Mouse (Mus musculus) midbrain, embryonic 15.5 days (tissue): ENCODE results near the gene Vil1. TPM values are rescaled to one million over a fixed set of nuclear protein-coding genes. Genes with fewer than 3 reads are reported as not detected.

Source experiments
- ATAC-seq: fragments of 200-750 bp; cut with Nextera tagmentation; replicated peaks from 2 replicates; pipeline ENCODE4 v1.8.0; 2017; ENCODE audit warnings: moderate TSS enrichment
- H3K27ac ChIP-seq: fragments of 300-500 bp; sonication (generic); 2 replicates; pipeline ENCODE4 v1.5.1; 2015; ENCODE audit warnings: mild to moderate bottlenecking, inconsistent platforms
- H3K27me3 ChIP-seq: fragments of 300-500 bp; sonication (generic); replicated peaks from 2 replicates; pipeline ENCODE4 v1.6.1; 2015; ENCODE audit warnings: inconsistent platforms
- H3K36me3 ChIP-seq: fragments of 300-500 bp; sonication (generic); replicated peaks from 2 replicates; pipeline ENCODE4 v1.6.1; 2015; ENCODE audit warnings: inconsistent platforms
- H3K4me1 ChIP-seq: fragments of 300-500 bp; sonication (generic); 2 replicates; pipeline ENCODE4 v1.6.1; 2015; ENCODE audit warnings: inconsistent platforms
- H3K4me2 ChIP-seq: fragments of 300-500 bp; sonication (generic); 2 replicates; pipeline ENCODE4 v1.6.1; 2015; ENCODE audit warnings: inconsistent platforms, mild to moderate bottlenecking, moderate library complexity
- H3K4me3 ChIP-seq: fragments of 300-500 bp; sonication (generic); 2 replicates; pipeline ENCODE4 v1.5.1; 2015; ENCODE audit warnings: mild to moderate bottlenecking, inconsistent platforms
- H3K9ac ChIP-seq: fragments of 300-500 bp; sonication (generic); 2 replicates; pipeline ENCODE4 v1.6.1; 2015; ENCODE audit warnings: mild to moderate bottlenecking, inconsistent platforms
- H3K9me3 ChIP-seq: fragments of 300-500 bp; sonication (generic); 2 replicates; pipeline ENCODE4 v1.6.1; 2016; ENCODE audit warnings: inconsistent platforms
- WGBS: fragments of 180-500 bp; shearing (Covaris S2); methylation state at CpG from one replicate; pipeline ENCODE4 v1.1.7; 2015; ENCODE audit warnings: mixed read lengths; 5-methylcytosine and 5-hydroxymethylcytosine counted together
- polyA plus RNA-seq: library from polyadenylated mRNA; unstranded; fragments of >200 nt; fragmentation: Nextera tagmentation; extraction: Ambion mirVana; gene quantifications from 2 replicates; pipeline ENCODE4 v1.2.1, GENCODE M21; 2015

Gene Vil1
- polyA plus RNA-seq, 1 experiment from 2014 or later = 0.22 TPM

DNA sequence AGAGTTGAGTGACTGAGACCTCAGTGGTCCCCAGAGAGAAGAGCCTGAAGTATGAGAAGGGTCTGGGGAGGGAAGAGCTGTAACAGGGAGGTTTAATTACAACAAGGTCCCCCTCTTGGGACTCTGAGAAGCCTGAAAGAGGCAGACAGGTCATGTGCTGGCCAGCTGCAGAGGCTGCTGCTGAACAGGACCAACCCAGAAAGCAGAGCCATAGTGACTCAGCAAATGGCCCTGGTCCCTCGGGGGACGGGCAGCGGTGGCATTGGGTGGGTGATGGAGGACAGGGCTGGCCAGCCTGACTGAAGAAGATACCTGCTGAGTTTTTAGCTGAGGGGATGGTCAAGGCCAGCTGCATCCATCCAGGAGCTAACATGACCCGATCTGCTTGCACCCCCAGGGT, 32.8 kb upstream of the Vil1 start:
- whole genome bisulfite sequencing = 81% methylated on average over 4 of the region's 4 CpGs
- no peak overlapping the region for H3K4me3 ChIP-seq
- no peak overlapping the region for H3K27ac ChIP-seq
- H3K27me3 ChIP-seq = no peaks in the 10 kb centered on the region
- H3K4me1 ChIP-seq = no peaks in the 10 kb centered on the region
- no peaks in the 10 kb centered on the region for H3K36me3 ChIP-seq
- H3K9me3 ChIP-seq = no peaks in the 10 kb centered on the region
- ATAC-seq = no peak
- H3K4me2 ChIP-seq = no peak overlapping the region
- no peak overlapping the region for H3K9ac ChIP-seq

- Histone ChIP-seq H3K27ac (no peak overlapping the region), H3K36me3 (no peaks in the 10 kb centered on the region), H3K4me1 (no peaks in the 10 kb centered on the region), H3K4me3 (no peak overlapping the region), H3K4me2 (no peak overlapping the region), H3K9me3 (no peaks in the 10 kb centered on the region), H3K9ac (no peak overlapping the region), H3K27me3 (no peaks in the 10 kb centered on the region)
- WGBS = 88% methylated on average over 7 of the region's 7 CpGs
- ATAC-seq = no peak
These were observed 30.1 kb upstream of the Vil1 start for GRCm38 (mm10) chr1:74379058-74379504.

GRCm38 (mm10) chr1:74380484-74380883, 28.7 kb upstream of the Vil1 start:
- no peaks in the 10 kb centered on the region for H3K27me3 ChIP-seq
- WGBS = 86% methylated on average over 5 of the region's 5 CpGs

GRCm38 (mm10) chr1:74381588-74382021, 27.6 kb upstream of the Vil1 start:
- no peak for ATAC-seq
- Histone ChIP-seq H3K9ac (no peak overlapping the region), H3K36me3 (no peaks in the 10 kb centered on the region), H3K4me2 (no peak overlapping the region), H3K4me1 (peaks cover 3% of the 10 kb centered on the region), H3K9me3 (no peaks in the 10 kb centered on the region), H3K27me3 (no peaks in the 10 kb centered on the region), H3K4me3 (no peak overlapping the region), H3K27ac (no peak overlapping the region)
- WGBS = 89% methylated on average over 10 of the region's 10 CpGs

More at GRCm38 (mm10) chr1:74380484-74380883, 28.7 kb upstream of the Vil1 start:
- Histone ChIP-seq H3K4me2 (no peak overlapping the region), H3K36me3 (no peaks in the 10 kb centered on the region), H3K9ac (no peak overlapping the region), H3K4me3 (no peak overlapping the region), H3K4me1 (no peaks in the 10 kb centered on the region), H3K27ac (no peak overlapping the region), H3K9me3 (no peaks in the 10 kb centered on the region)
- no peak for ATAC-seq

DNA sequence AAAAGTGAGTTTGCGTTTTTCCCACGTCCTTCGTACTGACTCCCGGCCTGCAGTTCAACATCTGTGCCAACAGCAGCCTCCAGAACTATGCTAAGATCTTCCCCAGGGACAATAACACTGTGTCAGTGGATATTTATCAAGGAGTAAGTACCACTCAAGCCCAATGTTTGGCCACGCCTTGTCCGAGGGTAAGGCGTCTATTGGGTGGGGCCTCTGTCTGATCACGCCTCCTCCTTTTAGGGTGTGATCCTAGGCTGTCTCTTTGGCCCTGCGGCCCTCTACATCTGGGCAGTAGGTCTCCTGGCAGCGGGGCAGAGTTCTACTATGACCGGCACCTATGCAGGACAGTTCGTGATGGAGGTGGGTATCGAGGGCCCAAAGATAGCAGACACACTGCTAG, 25.8 kb upstream of the Vil1 start:
- no peak overlapping the region for H3K4me2 ChIP-seq
- peaks cover 7% of the 10 kb centered on the region for H3K4me1 ChIP-seq
- H3K4me3 ChIP-seq = no peak overlapping the region
- H3K9me3 ChIP-seq = no peaks in the 10 kb centered on the region
- ATAC-seq = no peak
- no peaks in the 10 kb centered on the region for H3K36me3 ChIP-seq
- WGBS = 91% methylated on average over 13 of the region's 13 CpGs
- peaks cover under 1% of the 10 kb centered on the region; the same call in 1 of the 2 replicates for H3K27me3 ChIP-seq
- H3K27ac ChIP-seq = no peak overlapping the region
- H3K9ac ChIP-seq = no peak overlapping the region

DNA sequence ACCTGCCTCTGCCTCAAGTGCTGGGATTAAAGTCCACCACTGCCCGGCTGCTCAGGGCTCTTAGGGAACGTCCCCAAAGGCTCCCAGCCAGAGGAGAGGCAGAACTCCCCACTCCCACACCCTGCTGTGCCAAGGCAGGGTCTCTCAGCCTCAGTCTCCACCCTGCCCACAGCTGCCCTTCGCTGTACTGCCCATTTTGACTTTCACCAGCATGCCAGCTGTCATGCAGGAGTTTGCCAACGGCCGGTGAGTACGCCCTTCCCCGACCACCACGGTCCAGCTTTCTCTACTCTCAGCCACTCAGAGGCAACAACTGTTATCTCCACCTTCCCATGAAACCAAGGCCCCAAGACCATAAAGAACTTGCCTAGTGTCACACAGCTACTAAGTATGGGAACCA, 24.7 kb upstream of the Vil1 start:
- Histone ChIP-seq H3K9ac (no peak overlapping the region), H3K4me3 (no peak overlapping the region), H3K4me1 (peaks cover 7% of the 10 kb centered on the region), H3K27ac (no peak overlapping the region), H3K36me3 (no peaks in the 10 kb centered on the region), H3K9me3 (no peaks in the 10 kb centered on the region), H3K4me2 (no peak overlapping the region), H3K27me3 (peaks cover 8% of the 10 kb centered on the region; the same call in 1 of the 2 replicates)
- WGBS = 81% methylated on average over 8 of the region's 8 CpGs
- no peak for ATAC-seq

DNA sequence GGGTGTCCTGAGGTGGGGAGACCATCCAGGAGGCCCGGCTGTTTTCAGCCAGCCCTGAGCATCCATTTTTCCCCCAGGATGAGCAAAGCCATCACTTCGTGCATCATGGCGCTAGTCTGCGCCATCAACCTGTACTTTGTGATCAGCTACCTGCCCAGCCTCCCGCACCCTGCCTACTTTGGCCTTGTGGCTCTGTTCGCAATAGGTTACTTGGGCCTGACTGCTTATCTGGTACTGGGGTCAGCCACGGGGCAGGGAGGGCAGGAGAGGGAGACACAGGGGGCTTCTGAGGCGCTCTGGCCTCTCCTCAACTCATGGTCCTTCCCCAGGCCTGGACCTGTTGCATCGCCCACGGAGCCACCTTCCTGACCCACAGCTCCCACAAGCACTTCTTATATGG, 24.1 kb upstream of the Vil1 start:
- H3K27ac ChIP-seq = no peak overlapping the region
- H3K27me3 ChIP-seq = peaks cover 11% of the 10 kb centered on the region
- no peak overlapping the region for H3K4me3 ChIP-seq
- 90% methylated on average over 10 of the region's 10 CpGs for WGBS
- H3K4me2 ChIP-seq = no peak overlapping the region
- H3K9ac ChIP-seq = no peak overlapping the region
- peaks cover 9% of the 10 kb centered on the region for H3K4me1 ChIP-seq
- H3K9me3 ChIP-seq = no peaks in the 10 kb centered on the region
- H3K36me3 ChIP-seq = no peaks in the 10 kb centered on the region
- no peak for ATAC-seq

DNA sequence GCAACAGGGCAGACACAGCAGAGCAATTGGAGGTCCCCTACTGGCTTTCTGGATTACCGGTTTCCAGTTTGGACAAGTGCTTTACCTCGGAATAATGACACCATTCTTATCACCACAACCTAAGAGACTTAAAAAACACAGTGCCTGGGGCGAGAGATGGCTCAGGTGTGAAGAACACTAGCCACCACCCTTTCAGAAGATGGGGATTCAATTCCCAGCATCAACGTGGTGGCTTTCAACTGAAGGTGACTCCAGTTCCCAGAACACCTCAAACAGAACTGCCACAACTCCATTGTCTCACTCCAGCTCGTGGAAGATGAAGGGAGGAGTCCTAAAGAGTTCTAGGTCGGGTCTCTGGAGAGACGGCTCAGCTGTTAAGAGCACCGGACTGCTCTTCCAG, 23.6 kb upstream of the Vil1 start:
- no peaks in the 10 kb centered on the region for H3K9me3 ChIP-seq
- no peak overlapping the region for H3K27ac ChIP-seq
- no peak overlapping the region for H3K4me3 ChIP-seq
- H3K4me1 ChIP-seq = peaks cover 12% of the 10 kb centered on the region
- WGBS = 87% methylated on average over 8 of the region's 8 CpGs
- H3K36me3 ChIP-seq = no peaks in the 10 kb centered on the region
- ATAC-seq = no peak
- H3K9ac ChIP-seq = no peak overlapping the region
- peaks cover 11% of the 10 kb centered on the region for H3K27me3 ChIP-seq
- H3K4me2 ChIP-seq = no peak overlapping the region

- WGBS = 53% methylated on average over 7 of the region's 10 CpGs
- Histone ChIP-seq H3K4me3 (peak overlapping the region; percentile 71), H3K9me3 (no peaks in the 10 kb centered on the region), H3K27me3 (peaks cover 14% of the 10 kb centered on the region), H3K4me2 (peak overlapping the region; percentile 62), H3K9ac (peak overlapping the region; percentile 52), H3K36me3 (no peaks in the 10 kb centered on the region), H3K4me1 (peaks cover 16% of the 10 kb centered on the region), H3K27ac (peak overlapping the region; percentile 93)
- ATAC-seq = no peak; the same call in 1 of the 2 replicates
These were observed 22.8 kb upstream of the Vil1 start for GRCm38 (mm10) chr1:74386363-74386713.

DNA sequence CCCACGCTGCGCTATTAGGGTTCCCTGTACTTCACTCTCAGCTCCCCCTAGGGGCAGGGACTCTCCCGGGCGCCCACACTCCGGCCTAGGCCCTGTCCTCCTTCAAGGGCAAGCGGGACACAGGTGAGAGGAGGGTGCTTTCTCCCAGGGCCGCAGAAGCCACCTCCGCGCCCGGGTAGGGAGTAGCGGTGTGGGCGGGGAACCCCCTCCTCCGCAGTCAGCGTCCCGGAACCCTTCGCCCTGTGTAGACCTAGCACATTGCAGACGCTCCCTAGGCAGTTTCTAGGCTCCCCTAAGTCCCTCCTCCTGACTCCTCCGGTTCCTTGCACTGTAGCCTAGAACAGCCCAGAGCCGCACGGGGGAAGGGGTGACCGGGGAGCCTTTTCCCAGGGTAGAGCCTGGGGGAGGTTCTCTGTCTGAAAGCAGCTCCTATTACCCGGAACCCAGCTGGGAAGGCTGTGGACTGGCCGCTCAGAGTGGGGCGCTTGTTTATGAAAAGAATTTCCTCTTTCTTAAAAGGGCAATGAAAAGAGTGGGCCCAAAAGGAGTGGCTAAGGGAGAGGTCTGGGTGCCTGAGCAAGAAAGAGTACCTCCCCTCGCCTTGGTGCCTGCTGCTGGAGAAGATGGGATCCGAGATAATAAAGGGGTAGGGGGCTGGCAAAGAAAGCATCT, 22.3 kb upstream of the Vil1 start:
- Histone ChIP-seq H3K27me3 (peaks cover 14% of the 10 kb centered on the region), H3K4me3 (peak overlapping the region; percentile 71), H3K9ac (peak overlapping the region; percentile 52), H3K4me1 (peaks cover 16% of the 10 kb centered on the region), H3K9me3 (no peaks in the 10 kb centered on the region), H3K4me2 (peak overlapping the region; percentile 62), H3K36me3 (no peaks in the 10 kb centered on the region), H3K27ac (peak overlapping the region; percentile 93)
- WGBS = 0% methylated on average over 26 of the region's 26 CpGs
- ATAC-seq = peak; percentile 91

DNA sequence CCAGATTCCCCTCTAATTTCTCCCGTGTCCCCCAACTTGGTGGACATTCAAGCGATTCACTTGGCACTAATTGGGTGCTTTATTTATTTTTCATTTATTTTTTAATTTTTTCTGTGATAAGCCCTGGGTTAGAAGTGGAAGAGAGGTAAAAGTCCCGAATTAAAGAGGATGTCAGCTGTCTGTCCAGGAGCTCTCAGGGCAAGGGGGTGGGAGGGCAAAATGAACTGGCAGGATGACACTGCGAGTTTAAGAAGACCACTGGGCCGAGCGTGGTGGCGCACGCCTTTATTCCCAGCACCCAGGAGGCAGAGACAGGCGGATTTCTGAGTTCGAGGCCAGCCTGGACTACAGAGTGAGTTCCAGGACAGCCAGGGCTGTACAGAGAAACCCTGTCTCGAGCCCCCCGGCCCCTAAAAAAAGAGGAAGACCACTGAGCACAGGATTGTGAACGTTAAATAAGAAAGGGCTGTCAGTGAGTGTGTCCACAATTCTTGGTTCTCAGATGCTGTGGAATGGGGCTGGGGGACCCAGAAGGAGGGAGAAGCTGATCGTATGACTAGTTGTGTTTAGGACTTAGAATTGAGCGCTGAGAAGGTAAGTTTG, 21.7 kb upstream of the Vil1 start:
- H3K9ac ChIP-seq = peak overlapping the region; percentile 52
- peaks cover 14% of the 10 kb centered on the region for H3K27me3 ChIP-seq
- no peaks in the 10 kb centered on the region for H3K36me3 ChIP-seq
- peaks cover 21% of the 10 kb centered on the region for H3K4me1 ChIP-seq
- H3K4me2 ChIP-seq = peak overlapping the region; percentile 62
- ATAC-seq = no peak
- 48% methylated on average over 15 of the region's 15 CpGs for WGBS
- H3K4me3 ChIP-seq = peak overlapping the region; percentile 71
- peak overlapping the region; percentile 93 for H3K27ac ChIP-seq
- no peaks in the 10 kb centered on the region for H3K9me3 ChIP-seq

GRCm38 (mm10) chr1:74388398-74388920, 20.7 kb upstream of the Vil1 start:
- H3K4me3 ChIP-seq = no peak overlapping the region
- no peak overlapping the region for H3K4me2 ChIP-seq
- peaks cover 14% of the 10 kb centered on the region for H3K27me3 ChIP-seq
- no peaks in the 10 kb centered on the region for H3K9me3 ChIP-seq
- no peaks in the 10 kb centered on the region for H3K36me3 ChIP-seq
- H3K27ac ChIP-seq = no peak overlapping the region
- no peak overlapping the region for H3K9ac ChIP-seq
- peaks cover 31% of the 10 kb centered on the region for H3K4me1 ChIP-seq
- 77% methylated on average over 7 of the region's 7 CpGs for WGBS
- no peak for ATAC-seq
